Mouse (Mus musculus) kidney, adult 2 months (tissue): ENCODE measurements around the gene Layn.

Experiments
- CTCF ChIP-seq: fragments of 200-500 bp; conservative IDR thresholded peaks from 2 replicates; pipeline ENCODE4 v1.5.1; 2011; ENCODE audit warnings: low read depth, mild to moderate bottlenecking, control low read depth, low read length, moderate library complexity, mixed read lengths; ENCODE audit not compliant: insufficient read depth, insufficient read length
- POLR2A ChIP-seq: fragments of 200-500 bp; IDR thresholded peaks from one replicate; pipeline ENCODE4 v1.6.1; 2011; ENCODE audit warnings: low read depth, low read length, control low read depth

- TF ChIP-seq CTCF = no peak
- peak; percentile 52 for TF ChIP-seq POLR2A
These were observed at the start of gene Layn for GRCm38 (mm10) chr9:51076979-51077315.
